Mouse (Mus musculus) bone marrow macrophage, adult 2 months (primary cell): ENCODE data around the gene Hnf1b.

Experiments used
- CTCF ChIP-seq: IDR thresholded peaks from 2 replicates; pipeline ENCODE4 v1.5.1; 2012; ENCODE audit warnings: low read depth, mild to moderate bottlenecking, low read length, moderate library complexity
- POLR2A ChIP-seq: IDR thresholded peaks from 2 replicates; pipeline ENCODE4 v1.6.1; 2012; ENCODE audit warnings: mild to moderate bottlenecking, low read depth, low read length, borderline replicate concordance

GRCm38 (mm10) chr11:83833517-83833916 lies 16.3 kb upstream of the Hnf1b start:
- TF ChIP-seq CTCF (no peak), POLR2A (no peak)
